Mouse (Mus musculus): ENCODE measurements around the gene Arpin.

- no peak for TF ChIP-seq MYOD1 (IDR thresholded peaks at IDR 0.05; ENCODE audit: control insufficient read depth, insufficient read length, low read depth)
- TF ChIP-seq CTCF (IDR thresholded peaks at IDR 0.05; ENCODE audit: control insufficient read depth, insufficient read depth, insufficient read length), result no peak
These were observed 51.4 kb downstream of the Arpin start for GRCm38 (mm10) chr7:79883613-79884334.

Data from C2C12 (cell line).